Mouse (Mus musculus): Measurements from ENCODE around the gene Ubqln4. TPM values are rescaled to one million over a fixed set of nuclear protein-coding genes. Genes with fewer than 3 reads are reported as not detected.
"Not testable (repeated sequence)": the region's sequence is repeated elsewhere in the genome, so short reads cannot be mapped to it uniquely, and the experiment has no call there.

Ubqln4 gene
- polyA plus RNA-seq, 1 experiment: 50.4 TPM

DNA sequence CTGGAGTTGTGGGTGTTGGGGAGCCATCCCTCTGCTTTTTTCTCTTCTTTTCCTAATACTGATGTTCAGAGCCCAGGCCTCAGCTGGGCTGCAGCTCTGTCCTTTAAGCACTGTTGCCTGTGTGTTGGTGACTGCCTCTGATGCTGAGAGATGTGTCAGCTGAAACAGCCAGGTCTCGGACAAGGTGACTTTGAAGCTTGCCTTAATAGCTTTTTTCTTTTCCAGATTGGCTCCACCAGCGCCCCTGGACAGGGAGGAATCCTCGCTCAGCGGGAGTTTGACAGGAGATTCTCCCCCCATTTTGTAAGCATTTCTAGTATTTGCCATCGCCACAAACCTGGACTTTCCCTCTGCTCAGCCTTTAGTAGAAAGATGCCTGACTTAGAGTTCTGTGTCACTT, 33.1 kb downstream of the Ubqln4 start:
- H3K4me1 ChIP-seq (ENCODE audit: control insufficient read depth, insufficient read depth, low read length): no peaks in the 10 kb centered on the region

DNA sequence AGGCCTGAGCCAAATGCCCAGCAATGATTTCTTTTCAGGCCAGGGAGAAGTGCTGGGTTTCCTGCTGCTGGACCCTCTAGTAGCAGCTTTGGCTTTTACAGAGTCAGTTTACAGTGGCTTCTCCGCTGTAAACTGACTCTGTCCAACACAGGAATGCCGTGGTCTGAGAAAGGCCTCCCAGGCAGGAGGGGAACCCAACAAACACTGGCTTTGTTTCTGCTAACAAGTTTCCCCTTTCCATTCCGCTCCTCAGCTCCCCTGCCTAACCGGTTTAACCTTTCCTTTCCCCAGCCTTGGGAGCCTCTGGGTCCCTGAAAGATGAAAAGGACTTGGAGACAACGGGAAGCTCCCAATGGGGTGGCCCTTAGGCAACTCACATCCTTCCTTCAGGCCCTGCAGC, 36.7 kb downstream of the Ubqln4 start:
- Histone ChIP-seq H3K27ac (ENCODE audit: insufficient read depth, low read length) (no peak overlapping the region), H3K4me3 (ENCODE audit: insufficient read depth, low read length) (no peak overlapping the region)
- no peak for TF ChIP-seq POLR2A (IDR thresholded peaks at IDR 0.05; ENCODE audit: low read depth, low read length)
- TF ChIP-seq CTCF (IDR thresholded peaks at IDR 0.05; ENCODE audit: borderline replicate concordance, insufficient read depth, low read length): no peak

More for the DNA sequence above, 33.1 kb downstream of the Ubqln4 start:
- TF ChIP-seq POLR2A (IDR thresholded peaks at IDR 0.05; ENCODE audit: low read depth, low read length) (no peak), CTCF (IDR thresholded peaks at IDR 0.05; ENCODE audit: borderline replicate concordance, insufficient read depth, low read length) (no peak)
- H3K4me3 ChIP-seq (ENCODE audit: insufficient read depth, low read length): no peak overlapping the region
- H3K27ac ChIP-seq (ENCODE audit: insufficient read depth, low read length): no peak overlapping the region

DNA sequence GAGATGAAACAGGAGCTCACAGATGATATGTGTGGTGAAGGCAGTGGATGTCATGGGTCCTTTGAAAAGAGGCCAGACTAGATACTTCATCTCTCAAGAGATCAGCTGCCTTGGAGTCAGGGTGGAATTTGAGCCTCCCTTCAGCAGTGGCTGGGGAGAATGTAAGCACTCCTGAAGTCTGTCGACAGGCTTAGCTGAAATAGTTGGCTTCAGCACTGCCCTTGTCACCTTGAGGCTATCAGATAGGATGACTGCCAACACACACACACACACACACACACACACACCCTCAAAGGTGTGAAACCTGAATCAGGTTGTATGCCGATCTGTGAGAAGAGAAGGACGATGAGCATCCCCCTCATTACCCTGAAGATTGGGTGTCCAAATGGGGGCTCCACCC, 37.5 kb downstream of the Ubqln4 start:
- peaks cover 14% of the 10 kb centered on the region for H3K4me1 ChIP-seq (ENCODE audit: control insufficient read depth, insufficient read depth, low read length)

More for the DNA sequence above, 36.7 kb downstream of the Ubqln4 start:
- peaks cover 12% of the 10 kb centered on the region for H3K4me1 ChIP-seq (ENCODE audit: control insufficient read depth, insufficient read depth, low read length)

DNA sequence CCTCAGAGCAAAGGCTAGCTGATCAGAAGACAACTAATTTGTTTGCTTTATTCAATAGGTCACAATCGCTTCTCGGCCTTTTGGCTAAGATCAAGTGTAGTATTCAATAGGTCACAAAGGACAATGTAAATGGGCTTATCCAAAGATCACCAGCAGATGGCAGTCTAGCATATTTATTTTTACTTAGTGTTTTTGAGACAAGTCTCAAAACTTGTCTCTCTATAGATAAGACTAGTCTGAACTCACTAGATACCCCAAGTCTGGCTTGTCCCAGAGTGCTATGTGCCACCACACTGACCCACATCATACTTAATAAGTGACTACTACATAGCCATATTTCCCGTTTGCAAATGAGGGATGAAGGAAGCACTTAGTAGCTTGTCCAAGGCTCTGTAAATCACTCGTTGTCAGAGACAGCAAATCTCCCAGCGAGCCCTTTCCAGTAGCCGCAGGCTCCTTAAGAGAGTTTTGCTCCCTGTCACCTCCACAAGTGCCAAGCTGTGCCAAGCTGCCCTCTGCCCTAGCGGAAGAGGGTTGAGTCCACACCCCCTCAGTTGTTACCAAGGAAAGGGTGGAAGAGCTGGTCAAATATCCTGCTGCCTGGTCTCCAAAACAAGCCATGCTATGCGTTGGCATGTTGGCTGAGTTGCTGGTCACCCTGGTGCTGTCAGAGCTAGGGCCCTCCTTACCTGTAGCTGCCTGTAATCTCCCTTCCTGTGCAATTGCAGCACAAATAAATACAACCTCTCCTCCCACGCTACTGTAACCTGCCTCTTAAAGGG, 38.6 kb downstream of the Ubqln4 start:
- no peak for TF ChIP-seq CTCF (IDR thresholded peaks at IDR 0.05; ENCODE audit: borderline replicate concordance, insufficient read depth, low read length)
- TF ChIP-seq POLR2A (IDR thresholded peaks at IDR 0.05; ENCODE audit: low read depth, low read length): no peak
- Histone ChIP-seq H3K27ac (ENCODE audit: insufficient read depth, low read length) (peak overlapping the region; percentile 73), H3K4me1 (ENCODE audit: control insufficient read depth, insufficient read depth, low read length) (peaks cover 14% of the 10 kb centered on the region), H3K4me3 (ENCODE audit: insufficient read depth, low read length) (no peak overlapping the region)

More for the DNA sequence above, 37.5 kb downstream of the Ubqln4 start:
- TF ChIP-seq POLR2A (IDR thresholded peaks at IDR 0.05; ENCODE audit: low read depth, low read length): no peak
- no peak for TF ChIP-seq CTCF (IDR thresholded peaks at IDR 0.05; ENCODE audit: borderline replicate concordance, insufficient read depth, low read length)
- Histone ChIP-seq H3K27ac (ENCODE audit: insufficient read depth, low read length) (no peak overlapping the region), H3K4me3 (ENCODE audit: insufficient read depth, low read length) (no peak overlapping the region)

DNA sequence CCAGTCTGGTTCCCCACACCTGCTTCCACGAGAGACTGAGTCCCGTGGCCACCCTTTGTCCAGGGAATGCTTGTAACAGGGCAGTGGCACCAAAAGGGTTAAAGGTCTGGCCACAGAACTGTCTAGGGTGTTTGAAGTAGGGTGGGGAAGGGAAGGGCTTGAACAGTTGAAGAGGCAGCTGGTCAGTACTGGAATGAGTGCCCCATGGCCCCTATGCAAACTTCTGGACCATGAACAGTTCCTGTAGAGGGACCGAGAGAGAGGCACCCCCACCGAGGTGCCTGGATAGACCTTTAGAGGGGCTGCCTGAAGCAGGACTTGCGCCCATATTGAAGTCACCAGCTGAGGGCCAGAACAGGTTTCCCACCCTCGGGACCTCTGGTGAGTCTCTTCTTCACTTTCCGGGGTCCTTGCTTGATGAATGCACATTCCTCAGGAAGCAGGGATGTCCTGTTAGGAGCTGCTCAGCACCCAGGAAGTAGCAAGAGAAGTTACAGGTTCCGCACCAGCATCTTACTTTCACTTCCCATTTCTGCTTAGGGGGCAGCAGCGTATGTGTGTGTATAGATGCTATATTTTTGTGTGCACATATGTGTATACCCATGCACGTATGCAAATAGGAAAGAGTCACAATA, 39.5 kb downstream of the Ubqln4 start:
- H3K4me1 ChIP-seq (ENCODE audit: control insufficient read depth, insufficient read depth, low read length): peaks cover 14% of the 10 kb centered on the region
- H3K4me3 ChIP-seq (ENCODE audit: insufficient read depth, low read length): no peak overlapping the region
- H3K27ac ChIP-seq (ENCODE audit: insufficient read depth, low read length): no peak overlapping the region
- no peak for TF ChIP-seq CTCF (IDR thresholded peaks at IDR 0.05; ENCODE audit: borderline replicate concordance, insufficient read depth, low read length)

DNA sequence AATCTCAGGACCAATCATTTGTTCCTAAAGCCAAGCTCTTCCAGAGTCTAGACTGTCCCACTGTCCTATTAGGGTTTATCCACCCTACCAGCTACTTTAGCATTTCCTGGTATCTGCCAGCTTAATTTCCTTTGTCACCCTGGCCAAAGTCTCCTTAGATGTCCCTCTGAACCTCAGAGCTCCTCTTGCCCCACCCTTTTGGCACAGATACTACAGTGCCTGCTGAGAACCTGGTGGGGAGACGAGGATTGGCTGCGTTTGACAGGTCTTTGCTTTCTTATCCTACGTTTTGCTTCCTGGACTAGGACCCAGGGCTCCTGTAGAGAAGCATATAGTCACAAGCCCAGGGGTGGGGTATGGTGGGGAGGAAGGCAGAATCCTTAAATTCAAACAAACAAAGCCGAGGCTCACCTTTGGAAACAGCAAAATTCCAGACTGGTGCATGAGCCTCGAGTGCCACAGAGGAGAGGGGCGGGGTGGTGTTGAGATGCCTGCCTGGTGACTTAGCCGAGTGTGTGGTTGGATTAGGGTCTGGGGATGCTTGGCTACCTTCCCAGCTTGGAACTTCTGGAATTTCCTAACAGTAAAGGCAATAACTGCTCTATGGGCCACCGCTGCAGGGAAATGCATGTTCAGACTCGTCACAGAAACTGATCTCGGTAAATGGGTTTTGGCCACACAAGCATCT, 40.5 kb downstream of the Ubqln4 start:
- TF ChIP-seq CTCF (IDR thresholded peaks at IDR 0.05; ENCODE audit: borderline replicate concordance, insufficient read depth, low read length) (no peak), POLR2A (IDR thresholded peaks at IDR 0.05; ENCODE audit: low read depth, low read length) (no peak)
- peak overlapping the region; percentile 85 for H3K27ac ChIP-seq (ENCODE audit: insufficient read depth, low read length)
- peaks cover 14% of the 10 kb centered on the region for H3K4me1 ChIP-seq (ENCODE audit: control insufficient read depth, insufficient read depth, low read length)
- no peak overlapping the region for H3K4me3 ChIP-seq (ENCODE audit: insufficient read depth, low read length)

DNA sequence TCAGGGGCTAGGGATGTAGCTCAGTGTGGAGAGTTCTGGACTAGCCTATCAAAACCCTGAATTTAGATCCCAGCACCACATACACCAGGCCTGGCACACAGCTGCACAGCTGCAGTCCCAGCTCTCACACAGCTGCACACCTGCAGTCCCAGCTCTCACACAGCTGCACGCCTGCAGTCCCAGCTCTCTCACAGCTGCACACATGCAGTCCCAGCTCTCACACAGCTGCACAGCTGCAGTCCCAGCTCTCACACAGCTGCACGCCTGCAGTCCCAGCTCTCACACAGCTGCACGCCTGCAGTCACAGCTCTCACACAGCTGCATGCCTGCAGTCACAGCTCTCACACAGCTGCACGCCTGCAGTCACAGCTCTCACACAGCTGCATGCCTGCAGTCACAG, 43.0 kb downstream of the Ubqln4 start:
- H3K27ac ChIP-seq (ENCODE audit: insufficient read depth, low read length): not testable (repeated sequence)

DNA sequence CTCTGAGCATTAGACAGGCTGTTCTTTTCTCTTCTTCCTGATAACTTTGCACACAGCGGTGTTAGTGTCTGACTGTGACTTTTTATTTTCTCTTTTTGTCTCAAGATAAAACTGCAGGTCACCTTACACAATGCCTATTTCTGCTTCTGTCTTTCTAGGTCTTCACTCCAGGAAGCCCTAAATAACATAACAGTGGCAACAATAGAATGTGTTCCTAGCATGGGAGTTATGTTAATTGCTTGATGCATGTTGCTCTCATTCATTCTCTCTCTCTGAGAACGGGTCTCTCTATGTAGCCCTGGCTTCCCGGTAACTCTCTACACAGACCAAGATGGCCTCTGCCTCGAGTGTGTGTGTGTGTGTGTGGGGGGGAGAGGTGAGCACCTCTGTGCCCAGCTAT, 48.9 kb downstream of the Ubqln4 start:
- TF ChIP-seq POLR2A (IDR thresholded peaks at IDR 0.05; ENCODE audit: low read depth, low read length) (no peak), CTCF (IDR thresholded peaks at IDR 0.05; ENCODE audit: borderline replicate concordance, insufficient read depth, low read length) (no peak)
- Histone ChIP-seq H3K4me1 (ENCODE audit: control insufficient read depth, insufficient read depth, low read length) (no peaks in the 10 kb centered on the region), H3K27ac (ENCODE audit: insufficient read depth, low read length) (no peak overlapping the region), H3K4me3 (ENCODE audit: insufficient read depth, low read length) (no peak overlapping the region)

More for the DNA sequence above, 43.0 kb downstream of the Ubqln4 start:
- peaks cover 14% of the 10 kb centered on the region for H3K4me1 ChIP-seq (ENCODE audit: control insufficient read depth, insufficient read depth, low read length)
- not testable (repeated sequence) for H3K4me3 ChIP-seq (ENCODE audit: insufficient read depth, low read length)

DNA sequence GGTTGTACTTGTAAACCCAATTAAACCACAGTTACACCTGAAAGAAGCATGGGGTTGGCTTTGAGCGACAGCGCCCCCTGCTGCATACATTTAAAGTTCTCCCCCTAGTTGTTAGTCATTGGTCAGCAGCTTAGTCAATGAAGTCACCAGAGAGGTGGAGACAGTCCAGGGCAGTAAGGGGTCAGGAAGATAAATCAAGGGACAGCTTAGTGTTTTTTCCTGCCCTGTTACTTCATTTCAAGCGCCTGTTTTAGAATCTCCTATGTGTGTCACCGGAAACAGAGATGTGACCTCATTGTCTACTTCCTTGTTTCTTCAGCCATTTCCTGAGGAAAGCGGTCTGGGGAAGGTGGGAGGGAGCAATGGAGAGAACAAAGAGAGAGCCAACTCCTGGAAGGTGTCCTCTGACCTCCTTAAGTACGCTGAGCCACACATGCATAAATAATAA, 50.2 kb downstream of the Ubqln4 start:
- no peak overlapping the region for H3K27ac ChIP-seq (ENCODE audit: insufficient read depth, low read length)

DNA sequence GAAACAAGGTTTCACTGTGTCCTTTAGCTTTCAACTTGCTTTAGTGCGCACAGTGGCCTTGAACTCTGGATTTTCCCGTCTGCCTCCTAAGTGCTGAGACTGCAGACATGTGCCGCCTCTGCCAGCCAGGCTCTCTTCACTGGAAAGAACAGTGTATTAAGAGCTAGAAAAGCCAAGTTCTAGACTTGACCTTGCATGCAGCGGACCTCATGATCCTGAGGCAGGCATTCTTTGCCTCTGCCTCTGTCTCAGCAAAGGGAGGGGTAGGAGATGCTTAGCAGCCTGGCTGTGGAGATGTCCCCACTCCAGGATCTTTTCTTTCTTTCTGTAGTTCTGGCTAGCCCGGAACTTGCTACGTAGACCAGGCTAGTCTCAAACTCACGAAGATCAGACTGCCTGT, 51.3 kb downstream of the Ubqln4 start:
- no peak for TF ChIP-seq CTCF (IDR thresholded peaks at IDR 0.05; ENCODE audit: borderline replicate concordance, insufficient read depth, low read length)
- no peak for TF ChIP-seq POLR2A (IDR thresholded peaks at IDR 0.05; ENCODE audit: low read depth, low read length)
- Histone ChIP-seq H3K4me3 (ENCODE audit: insufficient read depth, low read length) (no peak overlapping the region), H3K27ac (ENCODE audit: insufficient read depth, low read length) (no peak overlapping the region), H3K4me1 (ENCODE audit: control insufficient read depth, insufficient read depth, low read length) (peaks cover 4% of the 10 kb centered on the region)

More for the DNA sequence above, 50.2 kb downstream of the Ubqln4 start:
- TF ChIP-seq CTCF (IDR thresholded peaks at IDR 0.05; ENCODE audit: borderline replicate concordance, insufficient read depth, low read length) (peak; percentile 42; the same call in 1 of the 2 replicates), POLR2A (IDR thresholded peaks at IDR 0.05; ENCODE audit: low read depth, low read length) (no peak)
- Histone ChIP-seq H3K4me3 (ENCODE audit: insufficient read depth, low read length) (no peak overlapping the region), H3K4me1 (ENCODE audit: control insufficient read depth, insufficient read depth, low read length) (no peaks in the 10 kb centered on the region)

DNA sequence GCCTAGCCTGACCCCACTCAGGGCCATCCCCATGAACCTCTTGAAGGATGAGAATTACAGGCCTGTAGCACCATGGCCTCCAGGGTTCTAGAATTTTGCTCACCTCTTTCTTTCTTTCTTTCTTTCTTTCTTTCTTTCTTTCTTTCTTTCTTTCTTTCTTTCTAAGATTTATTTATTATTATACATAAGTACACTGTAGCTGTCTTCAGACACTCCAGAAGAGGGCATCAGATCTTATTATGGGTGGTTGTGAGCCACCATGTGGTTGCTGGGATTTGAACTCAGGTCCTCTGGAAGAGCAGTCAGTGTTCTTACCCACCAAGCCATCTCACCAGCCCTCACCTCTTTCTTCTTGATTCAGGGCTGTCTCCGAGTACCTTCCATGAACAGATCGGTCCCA, 52.1 kb downstream of the Ubqln4 start, which contains the start of gene Arhgef2:
Gene Arhgef2 (plus strand): TSS at position 301 of the 400 bp plus-strand sequence.
- not testable (repeated sequence) for H3K4me1 ChIP-seq (ENCODE audit: control insufficient read depth, insufficient read depth, low read length); H3K4me3 ChIP-seq (ENCODE audit: insufficient read depth, low read length); H3K27ac ChIP-seq (ENCODE audit: insufficient read depth, low read length)
